Mouse (Mus musculus) lung, embryonic 14.5 days (tissue): Measurements from ENCODE around the gene Msrb2. TPM values are rescaled to one million over a fixed set of nuclear protein-coding genes. Genes with fewer than 3 reads are reported as not detected.

Experiments
- ATAC-seq: fragments of 200-750 bp; cut with Nextera tagmentation; 2 replicates; pipeline ENCODE4 v1.8.0; 2017; ENCODE audit warnings: mild to moderate bottlenecking, moderate TSS enrichment, moderate library complexity; ENCODE audit not compliant: insufficient read depth
- DNase-seq: peaks from one replicate; pipeline ENCODE4 v3.0.0-alpha.2; 2015
- H3K27ac ChIP-seq: fragments of 300-500 bp; sonication (generic); 2 replicates; pipeline ENCODE4 v1.5.1; 2014; ENCODE audit warnings: low read depth, mild to moderate bottlenecking, moderate library complexity
- H3K27me3 ChIP-seq: fragments of 300-500 bp; sonication (generic); 2 replicates; pipeline ENCODE4 v1.6.1; 2014; ENCODE audit warnings: low read length, control low read depth; ENCODE audit not compliant: insufficient read depth
- H3K36me3 ChIP-seq: fragments of 300-500 bp; sonication (generic); 2 replicates; pipeline ENCODE4 v1.6.1; 2014; ENCODE audit warnings: control low read depth; ENCODE audit not compliant: insufficient read depth
- H3K4me1 ChIP-seq: fragments of 300-500 bp; sonication (generic); 2 replicates; pipeline ENCODE4 v1.6.1; 2014; ENCODE audit warnings: antibody characterized with exemption, control low read depth; ENCODE audit not compliant: insufficient read depth
- H3K4me2 ChIP-seq: fragments of 300-500 bp; sonication (generic); 2 replicates; pipeline ENCODE4 v1.6.1; 2014; ENCODE audit warnings: mild to moderate bottlenecking
- H3K4me3 ChIP-seq: fragments of 300-500 bp; sonication (generic); 2 replicates; pipeline ENCODE4 v1.5.1; 2014; ENCODE audit warnings: low read depth, low read length
- H3K9ac ChIP-seq: fragments of 300-500 bp; sonication (generic); 2 replicates; pipeline ENCODE4 v1.6.1; 2014
- H3K9me3 ChIP-seq: fragments of 300-500 bp; sonication (generic); 2 replicates; pipeline ENCODE4 v1.6.1; 2016; ENCODE audit warnings: low read depth, low read length, control low read depth
- CTCF ChIP-seq: IDR thresholded peaks from 2 replicates; pipeline ENCODE4 v1.5.1; 2016; ENCODE audit warnings: antibody characterized with exemption, low read depth
- WGBS: fragments of 180-500 bp; shearing (Covaris S2); extraction: QIAGEN DNeasy Blood & Tissue Kit; methylation state at CpG from one replicate; pipeline ENCODE4 v1.1.7; 2014; 5-methylcytosine and 5-hydroxymethylcytosine counted together
- polyA plus RNA-seq: library from polyadenylated mRNA; unstranded; fragments of >200 nt; fragmentation: Nextera tagmentation; extraction: Ambion mirVana; gene quantifications from 2 replicates; pipeline ENCODE4 v1.2.1, GENCODE M21; 2014

Gene Msrb2
- polyA plus RNA-seq, 1 experiment from 2014 or later, result 24.8 TPM

DNA sequence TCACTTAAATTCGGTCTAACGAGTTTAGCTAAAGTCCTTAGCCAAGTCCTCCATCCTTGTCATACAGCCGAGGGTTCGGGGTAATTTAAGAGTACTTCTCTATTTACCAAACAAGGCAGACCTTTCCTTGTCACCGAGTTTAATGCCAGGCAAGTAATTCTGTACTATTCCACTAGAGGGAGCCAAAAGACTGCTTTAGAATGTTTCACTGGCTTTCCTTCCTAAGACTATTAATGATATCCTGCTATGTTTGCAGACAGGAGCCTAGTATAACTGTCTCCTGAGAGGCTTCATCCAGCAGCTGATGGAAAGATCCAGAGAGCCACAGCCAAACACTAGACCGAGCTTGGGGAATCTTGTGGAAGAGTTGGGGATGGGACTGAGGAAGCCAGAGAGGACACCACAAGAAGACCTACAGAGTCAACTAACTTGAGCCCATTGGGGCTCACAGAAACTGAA is 43.9 kb downstream of the Msrb2 start:
- peak overlapping the region; percentile 13 for H3K4me3 ChIP-seq
- H3K27me3 ChIP-seq, result no peaks in the 10 kb centered on the region
- H3K9ac ChIP-seq, result no peak overlapping the region
- no peak overlapping the region for H3K27ac ChIP-seq
- H3K4me1 ChIP-seq, result no peaks in the 10 kb centered on the region
- peak; percentile 82 for TF ChIP-seq CTCF
- peak; percentile 96 for DNase-seq
- H3K9me3 ChIP-seq, result no peaks in the 10 kb centered on the region; the same call in 1 of the 2 replicates
- under 1% methylated on average over 6 of the region's 6 CpGs for WGBS
- peak; percentile 73 for ATAC-seq
- H3K36me3 ChIP-seq, result no peaks in the 10 kb centered on the region
- H3K4me2 ChIP-seq, result peak overlapping the region; percentile 54

DNA sequence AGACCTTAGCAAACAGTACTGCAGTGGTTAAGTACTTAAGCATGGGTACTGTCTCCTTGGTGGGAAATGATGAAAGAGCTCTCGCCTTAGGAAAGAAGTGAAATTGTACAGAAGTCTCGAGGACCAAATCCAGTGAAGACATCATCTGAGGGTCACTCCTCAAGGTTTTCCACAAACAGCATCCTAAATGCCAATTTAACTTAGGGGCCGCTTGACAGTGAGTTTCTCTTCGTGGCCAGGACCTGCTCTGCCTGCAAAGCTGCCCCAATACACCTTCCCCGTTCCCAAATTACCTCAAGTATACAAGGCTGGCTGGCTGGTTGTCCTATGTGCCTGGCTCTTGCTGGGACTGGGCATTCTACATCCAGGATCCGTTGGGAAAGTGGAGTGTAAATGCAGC is 44.8 kb downstream of the Msrb2 start:
- WGBS, result 63% methylated on average over 6 of the region's 6 CpGs

DNA sequence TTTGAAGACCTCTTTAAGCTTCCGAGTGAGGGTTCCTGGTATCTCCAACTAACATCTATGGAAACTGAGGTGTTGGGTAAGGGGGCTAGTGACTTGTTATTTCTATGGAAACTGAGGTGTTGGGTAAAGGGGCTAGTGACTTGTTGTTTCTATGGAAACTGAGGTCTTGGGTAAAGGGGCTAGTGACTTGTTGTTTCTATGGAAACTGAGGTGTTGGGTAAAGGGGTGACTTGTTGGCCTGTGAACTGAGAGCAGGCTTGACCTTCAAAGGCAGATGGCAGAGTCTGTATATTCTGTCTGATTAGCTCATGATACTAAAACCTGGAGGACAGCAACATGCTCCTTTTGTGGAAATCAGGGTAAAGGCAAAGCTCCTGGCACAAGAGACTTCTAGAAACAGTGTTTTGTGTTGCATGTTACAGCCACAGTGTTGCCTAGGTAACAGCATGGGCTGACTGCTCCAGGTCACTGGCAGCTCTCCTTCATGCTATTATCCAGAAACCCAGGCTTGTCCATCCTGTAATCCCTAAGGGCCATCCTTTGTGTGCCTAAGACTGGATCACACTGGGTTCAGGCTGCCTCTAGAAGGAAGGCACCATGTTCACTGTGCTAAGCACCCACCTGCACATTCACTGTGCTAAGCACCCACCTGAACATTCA is 48.6 kb downstream of the Msrb2 start:
- 48% methylated on average over 1 of the region's 1 CpGs for WGBS
- ATAC-seq, result no peak

More for the DNA sequence above, 44.8 kb downstream of the Msrb2 start:
- no peak for TF ChIP-seq CTCF
- Histone ChIP-seq H3K36me3 (no peaks in the 10 kb centered on the region), H3K27ac (no peak overlapping the region), H3K9ac (no peak overlapping the region), H3K4me3 (no peak overlapping the region), H3K9me3 (no peaks in the 10 kb centered on the region; the same call in 1 of the 2 replicates), H3K27me3 (no peaks in the 10 kb centered on the region), H3K4me2 (no peak overlapping the region), H3K4me1 (no peaks in the 10 kb centered on the region)
- DNase-seq (no peak), ATAC-seq (no peak)

DNA sequence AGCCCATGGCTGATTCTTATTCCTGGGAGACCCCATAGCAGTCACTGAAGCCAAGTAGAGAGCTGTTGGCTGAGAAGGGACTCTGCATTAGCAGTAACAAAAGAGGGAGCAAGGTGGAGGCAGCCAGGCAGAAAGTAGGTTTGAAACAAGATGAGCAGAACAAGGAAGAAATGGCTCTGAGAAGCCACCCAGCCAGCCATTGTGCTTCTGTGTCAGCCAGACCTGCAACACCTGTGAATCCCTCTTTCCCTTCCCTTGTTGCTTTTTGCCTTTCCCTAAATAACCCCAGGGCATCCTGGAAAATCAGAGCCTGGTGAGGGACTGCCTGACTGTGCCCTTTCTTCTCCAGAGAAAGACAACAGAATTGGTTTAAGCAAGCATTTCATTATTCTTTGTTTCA is 51.0 kb downstream of the Msrb2 start:
- Histone ChIP-seq H3K4me1 (no peaks in the 10 kb centered on the region), H3K9ac (no peak overlapping the region), H3K27ac (no peak overlapping the region), H3K36me3 (no peaks in the 10 kb centered on the region), H3K27me3 (peaks cover 4% of the 10 kb centered on the region; the same call in 1 of the 2 replicates), H3K4me2 (no peak overlapping the region), H3K9me3 (no peaks in the 10 kb centered on the region), H3K4me3 (no peak overlapping the region)
- TF ChIP-seq CTCF, result no peak
- ATAC-seq, result no peak
- no peak for DNase-seq

More for the DNA sequence above, 48.6 kb downstream of the Msrb2 start:
- no peaks in the 10 kb centered on the region for H3K9me3 ChIP-seq
- H3K4me1 ChIP-seq, result no peaks in the 10 kb centered on the region
- no peak overlapping the region for H3K4me2 ChIP-seq
- no peaks in the 10 kb centered on the region for H3K36me3 ChIP-seq
- DNase-seq, result no peak
- H3K27me3 ChIP-seq, result no peaks in the 10 kb centered on the region
- no peak overlapping the region for H3K4me3 ChIP-seq
- no peak for TF ChIP-seq CTCF
- H3K9ac ChIP-seq, result no peak overlapping the region
- no peak overlapping the region for H3K27ac ChIP-seq

DNA sequence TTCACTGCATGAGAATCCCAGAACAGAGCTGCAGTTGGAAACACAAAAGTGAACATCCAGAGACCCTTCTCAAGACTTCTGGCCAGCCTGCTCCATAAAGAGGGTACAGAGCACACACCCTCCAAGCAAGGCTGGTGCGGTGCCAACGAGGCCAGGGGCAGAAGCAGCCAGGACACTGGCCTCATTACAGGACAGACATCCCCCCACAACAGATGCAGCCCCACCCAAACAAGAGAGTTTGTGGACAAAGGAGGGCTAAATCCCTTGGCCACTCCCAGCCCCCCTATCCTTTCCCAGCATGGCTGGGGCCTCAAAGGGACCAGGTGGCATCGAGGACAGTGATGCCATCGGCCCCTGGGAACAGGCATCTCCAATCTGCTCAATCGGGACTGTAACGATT is 51.8 kb downstream of the Msrb2 start:
- peaks cover 4% of the 10 kb centered on the region; the same call in 1 of the 2 replicates for H3K27me3 ChIP-seq
- 78% methylated on average over 6 of the region's 6 CpGs for WGBS
- H3K4me3 ChIP-seq, result no peak overlapping the region
- no peak overlapping the region for H3K4me2 ChIP-seq
- H3K36me3 ChIP-seq, result no peaks in the 10 kb centered on the region
- no peak for TF ChIP-seq CTCF
- H3K9ac ChIP-seq, result no peak overlapping the region
- no peak for ATAC-seq
- DNase-seq, result no peak
- H3K9me3 ChIP-seq, result no peaks in the 10 kb centered on the region
- no peaks in the 10 kb centered on the region for H3K4me1 ChIP-seq
- no peak overlapping the region for H3K27ac ChIP-seq

DNA sequence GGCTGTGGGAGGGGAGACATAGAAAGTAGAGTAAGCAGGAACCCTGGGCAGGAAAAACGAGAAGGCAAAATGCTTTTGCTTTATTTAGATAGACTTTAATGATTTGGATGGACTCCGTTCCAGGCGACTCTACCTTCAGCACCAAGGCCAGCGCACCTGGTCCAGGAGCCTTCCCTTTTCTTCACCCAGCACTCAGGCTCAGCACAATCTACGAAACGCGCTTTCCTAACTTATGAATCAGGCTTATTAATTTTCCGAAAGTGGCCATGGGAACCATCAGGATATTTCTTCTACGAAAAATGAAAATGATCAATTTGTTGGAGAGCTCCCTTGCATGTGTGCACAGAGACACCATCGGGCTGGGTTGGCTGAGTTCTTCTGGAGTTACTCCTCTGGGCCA is 57.8 kb downstream of the Msrb2 start:
- H3K4me1 ChIP-seq, result no peaks in the 10 kb centered on the region
- no peak for TF ChIP-seq CTCF
- H3K4me2 ChIP-seq, result no peak overlapping the region
- no peak for ATAC-seq
- H3K9me3 ChIP-seq, result no peaks in the 10 kb centered on the region
- H3K4me3 ChIP-seq, result no peak overlapping the region
- 2% methylated on average over 10 of the region's 10 CpGs for WGBS
- H3K36me3 ChIP-seq, result no peaks in the 10 kb centered on the region
- peak; percentile 90 for DNase-seq
- H3K9ac ChIP-seq, result no peak overlapping the region
- peaks cover 60% of the 10 kb centered on the region for H3K27me3 ChIP-seq
- H3K27ac ChIP-seq, result no peak overlapping the region

DNA sequence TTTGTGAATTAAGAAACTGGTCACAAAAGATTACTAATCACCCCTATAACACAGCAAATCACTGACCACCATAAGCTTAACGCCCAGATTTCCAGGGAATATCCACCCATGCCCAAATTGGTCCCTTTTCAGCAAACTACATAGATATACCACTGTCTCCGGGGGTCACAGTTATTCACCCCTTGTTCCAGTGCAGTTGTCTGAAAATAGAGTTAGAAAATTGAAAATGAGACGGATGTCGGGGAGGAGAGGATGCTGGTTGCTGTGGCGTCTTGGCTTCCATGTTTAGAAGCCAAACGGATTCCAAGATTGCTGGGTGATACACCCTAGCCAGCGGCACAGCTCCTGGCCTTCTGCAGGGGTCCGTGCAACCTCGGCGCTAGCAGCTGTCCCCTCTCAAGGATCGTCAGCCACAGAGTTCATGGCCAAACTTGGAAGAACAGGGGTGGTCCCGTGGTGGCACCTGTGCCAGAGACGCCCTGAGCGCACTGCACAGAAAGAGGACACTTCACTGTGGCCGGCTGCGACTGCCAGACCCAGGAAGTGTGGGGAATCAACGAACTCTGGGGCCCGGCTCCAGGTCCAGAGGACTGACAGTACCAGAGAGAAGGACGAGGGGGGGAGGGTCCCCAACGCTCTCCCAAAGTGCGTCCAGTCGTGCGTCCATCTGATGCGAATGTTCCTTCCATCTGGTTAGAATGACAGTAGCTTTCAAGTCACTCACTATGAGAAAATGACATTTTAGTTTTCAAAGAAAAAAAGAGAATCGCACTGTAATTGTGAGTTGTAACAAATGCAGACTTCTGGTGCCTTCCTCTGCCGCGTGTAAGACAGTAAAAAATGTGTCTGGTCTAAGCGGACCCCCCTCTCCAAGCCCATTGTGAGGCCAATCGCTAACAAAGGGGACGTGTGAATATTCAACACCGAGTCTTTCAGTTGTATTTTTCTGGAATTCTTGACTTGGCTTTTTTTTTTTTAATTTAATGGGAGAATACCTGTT is 58.8 kb downstream of the Msrb2 start:
- no peaks in the 10 kb centered on the region for H3K4me1 ChIP-seq
- ATAC-seq (no peak), DNase-seq (no peak)
- H3K9me3 ChIP-seq, result no peaks in the 10 kb centered on the region
- H3K4me2 ChIP-seq, result no peak overlapping the region
- H3K9ac ChIP-seq, result no peak overlapping the region
- H3K36me3 ChIP-seq, result no peaks in the 10 kb centered on the region
- no peak overlapping the region for H3K4me3 ChIP-seq
- no peak overlapping the region for H3K27ac ChIP-seq
- 6% methylated on average over 31 of the region's 31 CpGs for WGBS
- TF ChIP-seq CTCF, result no peak
- peaks cover 66% of the 10 kb centered on the region for H3K27me3 ChIP-seq
